Mouse (Mus musculus): ENCODE results near the gene Abcc9. TPM values are rescaled to one million over a fixed set of nuclear protein-coding genes. Genes with fewer than 3 reads are reported as not detected.

Abcc9 gene
- total RNA-seq (2014; rRNA removed) (6.5 and 9.6 TPM in 2 replicates), polyA plus RNA-seq (2015; fragmentation: Nextera tagmentation; extraction: Ambion mirVana) (1.0 and 1.8 TPM in 2 replicates)

DNA sequence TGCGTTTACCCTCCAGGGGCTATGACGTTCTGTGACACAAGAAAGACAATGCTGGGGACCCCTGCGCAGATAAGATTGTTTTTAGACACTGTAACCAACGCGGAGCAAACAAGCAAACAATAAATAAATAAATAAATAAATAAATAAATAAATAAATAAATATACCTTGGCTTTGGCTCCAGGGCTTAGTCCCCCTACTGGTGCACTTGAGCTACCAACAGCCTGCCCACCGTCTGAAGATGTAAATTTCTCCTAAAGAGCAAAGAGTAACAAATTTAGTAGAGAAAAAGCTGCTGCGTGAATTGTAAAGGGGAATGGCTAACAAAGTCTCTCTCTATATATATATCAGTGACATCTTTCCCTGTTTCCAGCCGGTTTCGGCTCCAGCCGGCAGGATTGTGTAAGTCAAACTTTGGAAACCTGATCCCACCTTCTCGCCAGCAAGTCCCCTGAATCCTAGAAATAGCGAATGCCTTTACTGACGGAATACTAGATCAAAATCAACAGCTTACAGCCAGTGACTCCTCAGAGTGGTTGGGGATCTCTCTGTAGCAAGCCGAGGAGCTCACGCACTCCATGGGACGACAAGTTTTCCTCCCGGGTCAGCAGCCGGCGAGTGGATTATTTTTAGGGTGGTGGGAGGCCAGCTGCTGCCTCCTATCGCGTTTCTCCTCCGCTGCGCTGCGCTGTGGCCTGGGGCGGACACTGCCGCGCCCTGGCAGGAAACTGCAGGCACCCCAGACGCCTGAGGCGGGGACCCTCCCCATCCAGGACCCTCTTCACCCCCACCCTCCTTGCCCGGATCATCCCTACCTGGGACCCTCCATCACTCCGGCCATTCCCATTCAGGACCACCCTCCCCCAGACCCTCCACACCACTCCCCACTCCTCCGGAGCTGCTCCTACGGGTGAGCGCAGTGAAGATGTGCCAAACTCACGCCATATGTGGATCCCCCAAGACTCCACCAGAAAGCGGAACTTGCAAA is at the start of gene Abcc9:
TSS of gene Abcc9 (minus strand) at position 664 of the 986 bp plus-strand sequence.
- peak; percentile 11 for TF ChIP-seq CTCF (IDR thresholded peaks at IDR 0.05; ENCODE audit: low read depth)
- no peak for DNase-seq

DNA sequence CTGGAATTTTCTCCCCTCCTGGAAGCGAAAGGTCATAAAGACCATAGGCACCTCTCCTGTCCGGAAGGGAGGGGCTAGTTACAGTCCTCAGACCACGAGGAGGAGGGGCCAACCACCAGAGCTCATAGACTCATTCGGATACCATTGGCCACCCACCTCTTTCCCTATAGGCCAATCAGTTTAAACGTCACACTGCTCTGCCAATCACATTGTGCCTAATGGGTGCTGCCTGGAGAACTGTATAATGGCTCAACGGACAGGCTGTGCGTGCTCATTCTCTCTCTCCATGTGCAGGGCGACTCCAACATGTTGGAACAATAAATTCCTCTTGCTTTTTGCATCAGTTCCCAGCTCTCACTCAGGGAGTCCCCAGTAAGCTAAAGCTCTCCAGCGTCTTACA is 49.2 kb upstream of the Abcc9 start:
- DNase-seq (no peak), ATAC-seq (peak; percentile 56)
- Histone ChIP-seq H3K9ac (no peak overlapping the region), H3K36me3 (ENCODE audit: insufficient read depth) (no peaks in the 10 kb centered on the region), H3K27me3 (ENCODE audit: insufficient read depth, low read length) (no peaks in the 10 kb centered on the region), H3K4me2 (ENCODE audit: low read depth) (no peak overlapping the region), H3K4me1 (ENCODE audit: insufficient read depth) (no peaks in the 10 kb centered on the region), H3K4me3 (ENCODE audit: low read depth, low read length) (no peak overlapping the region), H3K27ac (ENCODE audit: low read depth, low read length) (no peak overlapping the region), H3K9me3 (ENCODE audit: low read length) (no peaks in the 10 kb centered on the region)
- WGBS: 59% methylated on average over 9 of the region's 9 CpGs
- TF ChIP-seq CTCF (IDR thresholded peaks at IDR 0.05; ENCODE audit: low read depth): no peak

More for the DNA sequence above, at the start of gene Abcc9:
- H3K27me3 ChIP-seq (ENCODE audit: insufficient read depth, low read length): peaks cover 5% of the 10 kb centered on the region
- no peak within 1 kb of the TSS for H3K9ac ChIP-seq
- WGBS: 7% methylated on average over 36 of the region's 36 CpGs
- H3K4me3 ChIP-seq (ENCODE audit: low read depth, low read length): peak within 1 kb of the TSS; percentile 34
- no peak within 1 kb of the TSS for H3K27ac ChIP-seq (ENCODE audit: low read depth, low read length)
- no peaks in the 10 kb centered on the region for H3K4me1 ChIP-seq (ENCODE audit: insufficient read depth)
- ATAC-seq: peak; percentile 10; the same call in 1 of the 2 replicates
- peak within 1 kb of the TSS; percentile 66 for H3K4me2 ChIP-seq (ENCODE audit: low read depth)
- H3K9me3 ChIP-seq (ENCODE audit: low read length): no peaks in the 10 kb centered on the region
- H3K36me3 ChIP-seq (ENCODE audit: insufficient read depth): no peaks in the 10 kb centered on the region

DNA sequence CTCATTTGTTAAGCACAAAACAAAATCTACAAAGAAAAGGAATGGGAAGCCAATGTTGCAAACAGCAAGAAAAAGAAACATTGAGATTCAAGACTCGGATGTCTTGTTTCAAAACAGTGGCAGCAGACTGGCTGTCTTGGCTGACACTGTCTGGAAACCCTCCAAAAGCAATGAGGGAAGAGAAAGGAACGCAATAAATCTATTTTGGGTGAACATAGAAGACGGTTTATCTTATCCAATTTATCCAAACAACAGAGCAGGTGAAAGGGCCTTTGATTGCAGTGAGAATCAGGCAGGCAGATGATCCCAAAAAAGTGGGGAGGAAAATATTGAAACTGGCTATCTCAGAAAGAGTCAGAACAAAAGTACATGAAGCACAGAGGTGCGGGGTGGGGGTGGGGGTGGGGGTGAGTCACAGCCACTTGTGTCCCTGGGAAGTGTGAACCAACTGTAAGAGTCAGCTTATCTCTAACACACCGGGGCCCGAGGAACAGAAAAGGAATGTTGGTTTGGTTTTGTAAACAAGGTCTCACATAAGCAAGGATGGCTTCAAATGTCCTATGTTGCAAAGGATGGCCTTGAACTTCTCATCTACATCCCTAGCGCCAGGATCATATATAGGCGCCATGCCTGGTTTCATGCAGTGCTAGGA is 46.1 kb upstream of the Abcc9 start:
- ATAC-seq (no peak), DNase-seq (peak; percentile 20)
- TF ChIP-seq CTCF (IDR thresholded peaks at IDR 0.05; ENCODE audit: low read depth): no peak
- Histone ChIP-seq H3K4me1 (ENCODE audit: insufficient read depth) (no peaks in the 10 kb centered on the region), H3K4me2 (ENCODE audit: low read depth) (no peak overlapping the region), H3K27ac (ENCODE audit: low read depth, low read length) (no peak overlapping the region), H3K27me3 (ENCODE audit: insufficient read depth, low read length) (no peaks in the 10 kb centered on the region), H3K36me3 (ENCODE audit: insufficient read depth) (no peaks in the 10 kb centered on the region), H3K9ac (no peak overlapping the region), H3K4me3 (ENCODE audit: low read depth, low read length) (no peak overlapping the region), H3K9me3 (ENCODE audit: low read length) (no peaks in the 10 kb centered on the region)
- WGBS: 61% methylated on average over 8 of the region's 8 CpGs

DNA sequence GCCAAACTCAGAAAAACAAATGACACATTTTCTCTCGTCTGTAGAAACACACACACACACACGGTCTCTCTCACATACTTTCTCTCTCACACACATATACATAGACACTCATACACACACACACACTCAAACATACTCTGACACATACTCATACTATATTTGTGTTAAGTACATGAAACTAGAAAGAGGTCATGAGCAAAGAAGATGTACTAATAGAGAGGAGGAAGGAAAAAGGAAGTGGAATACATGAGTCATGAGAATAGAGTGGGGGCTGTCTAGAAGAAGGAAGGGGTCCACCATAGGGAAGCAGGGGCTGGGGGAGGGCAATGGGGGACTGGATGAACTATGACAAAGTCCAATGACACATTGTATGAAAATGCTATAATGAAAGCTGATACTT is 45.0 kb upstream of the Abcc9 start:
- Histone ChIP-seq H3K4me3 (ENCODE audit: low read depth, low read length) (no peak overlapping the region), H3K36me3 (ENCODE audit: insufficient read depth) (no peaks in the 10 kb centered on the region), H3K27me3 (ENCODE audit: insufficient read depth, low read length) (no peaks in the 10 kb centered on the region), H3K4me2 (ENCODE audit: low read depth) (no peak overlapping the region), H3K9ac (no peak overlapping the region), H3K4me1 (ENCODE audit: insufficient read depth) (no peaks in the 10 kb centered on the region), H3K9me3 (ENCODE audit: low read length) (no peaks in the 10 kb centered on the region), H3K27ac (ENCODE audit: low read depth, low read length) (no peak overlapping the region)
- 74% methylated on average over 2 of the region's 2 CpGs for WGBS
- DNase-seq: no peak
- ATAC-seq: no peak
- no peak for TF ChIP-seq CTCF (IDR thresholded peaks at IDR 0.05; ENCODE audit: low read depth)

DNA sequence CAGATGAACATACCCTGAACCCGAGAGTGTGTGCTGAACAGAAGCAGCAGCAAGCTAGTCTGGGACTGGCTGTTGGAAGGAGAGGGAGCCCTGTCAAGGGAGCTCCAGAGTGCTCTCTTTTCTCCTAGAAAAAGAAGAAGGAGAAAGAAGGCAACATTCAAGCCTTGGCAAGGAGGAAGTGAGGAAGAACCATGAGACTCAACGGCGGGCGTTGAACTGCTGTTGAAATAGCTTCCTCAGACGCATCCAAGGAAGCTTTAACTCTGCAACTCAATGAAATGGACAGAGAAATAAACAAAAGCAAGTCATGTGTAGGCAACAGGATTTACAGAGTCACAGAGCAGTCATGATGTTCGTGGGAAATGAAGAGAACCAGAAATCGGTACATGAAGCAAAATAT is 44.6 kb upstream of the Abcc9 start:
- Histone ChIP-seq H3K9me3 (ENCODE audit: low read length) (no peaks in the 10 kb centered on the region), H3K4me1 (ENCODE audit: insufficient read depth) (no peaks in the 10 kb centered on the region), H3K27me3 (ENCODE audit: insufficient read depth, low read length) (no peaks in the 10 kb centered on the region), H3K4me3 (ENCODE audit: low read depth, low read length) (no peak overlapping the region), H3K27ac (ENCODE audit: low read depth, low read length) (no peak overlapping the region), H3K36me3 (ENCODE audit: insufficient read depth) (no peaks in the 10 kb centered on the region), H3K4me2 (ENCODE audit: low read depth) (no peak overlapping the region), H3K9ac (no peak overlapping the region)
- TF ChIP-seq CTCF (IDR thresholded peaks at IDR 0.05; ENCODE audit: low read depth): no peak
- DNase-seq (no peak), ATAC-seq (no peak)
- WGBS: 76% methylated on average over 7 of the region's 7 CpGs

DNA sequence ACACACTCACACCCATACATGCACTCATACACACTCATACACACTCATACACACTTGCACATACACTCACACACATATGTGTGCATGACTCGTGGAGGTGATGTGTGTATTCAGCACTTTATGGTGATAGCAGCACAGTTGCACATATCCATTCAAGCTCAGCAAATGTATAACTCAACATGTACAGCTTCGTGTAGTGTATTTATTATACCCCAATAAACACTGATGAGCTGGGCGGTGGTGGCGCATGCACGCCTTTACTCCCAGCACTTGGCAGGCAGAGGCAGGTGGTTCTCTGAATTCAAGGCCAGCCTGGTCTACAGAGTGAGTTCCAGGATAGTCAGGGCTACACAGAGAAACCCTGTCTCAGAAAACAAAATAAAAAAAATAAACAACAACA is 43.4 kb upstream of the Abcc9 start:
- TF ChIP-seq CTCF (IDR thresholded peaks at IDR 0.05; ENCODE audit: low read depth): no peak
- H3K27ac ChIP-seq (ENCODE audit: low read depth, low read length): no peak overlapping the region
- H3K4me1 ChIP-seq (ENCODE audit: insufficient read depth): no peaks in the 10 kb centered on the region
- DNase-seq (no peak), ATAC-seq (no peak)
- H3K27me3 ChIP-seq (ENCODE audit: insufficient read depth, low read length): no peaks in the 10 kb centered on the region
- 95% methylated on average over 5 of the region's 5 CpGs for WGBS
- no peak overlapping the region for H3K4me3 ChIP-seq (ENCODE audit: low read depth, low read length)
- H3K36me3 ChIP-seq (ENCODE audit: insufficient read depth): no peaks in the 10 kb centered on the region
- no peak overlapping the region for H3K9ac ChIP-seq
- H3K4me2 ChIP-seq (ENCODE audit: low read depth): no peak overlapping the region
- H3K9me3 ChIP-seq (ENCODE audit: low read length): no peaks in the 10 kb centered on the region

DNA sequence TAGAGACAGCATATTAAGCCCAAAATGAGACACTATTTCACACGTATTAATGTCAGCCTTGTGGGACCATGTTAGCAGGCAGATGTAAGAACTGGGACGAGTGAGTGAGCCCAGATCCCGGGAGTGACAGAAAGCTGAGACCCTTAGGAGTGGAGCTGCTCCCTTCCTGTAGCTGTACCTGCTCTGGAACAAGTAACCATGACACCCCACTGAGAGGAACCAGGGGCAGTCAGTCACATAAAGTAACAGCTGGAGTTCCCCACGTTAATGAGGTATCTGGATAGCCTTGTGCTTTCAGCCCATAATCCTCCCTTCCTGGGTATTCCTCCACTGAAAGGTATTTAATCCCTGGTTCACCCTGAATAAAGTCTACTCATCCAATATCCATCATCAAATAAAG is 41.1 kb upstream of the Abcc9 start:
- Histone ChIP-seq H3K27ac (ENCODE audit: low read depth, low read length) (no peak overlapping the region), H3K27me3 (ENCODE audit: insufficient read depth, low read length) (no peaks in the 10 kb centered on the region), H3K9me3 (ENCODE audit: low read length) (no peaks in the 10 kb centered on the region), H3K4me3 (ENCODE audit: low read depth, low read length) (no peak overlapping the region), H3K4me1 (ENCODE audit: insufficient read depth) (no peaks in the 10 kb centered on the region), H3K4me2 (ENCODE audit: low read depth) (no peak overlapping the region), H3K36me3 (ENCODE audit: insufficient read depth) (no peaks in the 10 kb centered on the region), H3K9ac (no peak overlapping the region)
- no peak for TF ChIP-seq CTCF (IDR thresholded peaks at IDR 0.05; ENCODE audit: low read depth)
- WGBS: 49% methylated on average over 4 of the region's 4 CpGs
- no peak for ATAC-seq
- no peak for DNase-seq
